Mouse (Mus musculus) olfactory bulb, adult 2 months (tissue): Measurements from ENCODE around the gene Tmem17.

Source experiments
- CTCF ChIP-seq: fragments of 200-500 bp; IDR thresholded peaks from 2 replicates; pipeline ENCODE4 v1.5.1; 2012; ENCODE audit warnings: low read depth, mild to moderate bottlenecking, low read length, moderate library complexity; ENCODE audit not compliant: insufficient read depth
- POLR2A ChIP-seq: fragments of 200-500 bp; IDR thresholded peaks from 2 replicates; pipeline ENCODE4 v1.6.1; 2012; ENCODE audit warnings: mild to moderate bottlenecking, low read depth, low read length, moderate library complexity; ENCODE audit not compliant: insufficient read depth

DNA sequence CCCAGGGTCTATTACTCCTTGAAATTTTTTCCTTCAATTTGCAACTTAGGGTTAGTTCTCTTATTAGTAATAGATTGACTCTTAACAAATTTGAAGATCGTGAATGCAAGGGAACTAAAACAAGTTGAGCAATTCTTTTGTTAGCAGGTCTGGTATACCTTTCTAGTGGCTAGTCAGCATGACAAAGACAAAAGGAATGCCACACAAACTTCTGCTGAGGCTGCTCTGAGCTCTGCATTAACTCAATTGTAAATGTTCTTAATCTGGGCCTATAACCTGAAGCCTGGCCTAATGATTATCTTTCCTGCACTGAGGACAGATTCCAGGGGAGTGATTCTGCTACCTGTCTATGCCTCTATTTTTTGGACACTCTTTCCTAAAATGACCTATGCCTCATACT is 12.7 kb downstream of the Tmem17 start:
- TF ChIP-seq POLR2A = no peak
- no peak for TF ChIP-seq CTCF
